Mouse (Mus musculus): Measurements from ENCODE around the gene Gpr153.

DNA sequence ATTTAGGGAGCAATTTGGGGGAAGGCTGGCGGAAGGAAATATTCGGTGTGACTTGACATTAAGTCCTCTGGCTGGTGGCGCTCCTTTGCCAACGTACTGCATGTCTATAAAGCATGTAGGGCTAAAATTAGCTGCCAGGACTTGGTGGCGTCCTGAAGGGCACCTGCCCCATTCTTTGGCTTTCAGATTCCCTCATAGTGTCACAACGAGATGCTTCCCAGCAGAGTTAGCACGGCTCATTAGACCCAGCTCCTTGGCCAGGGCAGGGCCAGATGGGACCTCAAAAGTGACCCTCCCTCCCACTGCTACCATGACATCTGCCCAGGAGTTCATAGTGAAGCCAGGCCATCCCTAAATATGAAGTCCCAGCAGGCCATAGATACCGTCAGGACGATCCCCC, 3.4 kb upstream of the Gpr153 start:
- TF ChIP-seq CTCF (IDR thresholded peaks at IDR 0.05; ENCODE audit: insufficient read depth, low read length), result no peak
- no peak for TF ChIP-seq POLR2A (IDR thresholded peaks at IDR 0.05; ENCODE audit: borderline replicate concordance, extremely low read depth, low read depth, low read length)

All from lung, adult 2 months (tissue).